Mouse (Mus musculus) E14TG2a.4 (cell line): ENCODE measurements around the gene Cops4.

ENCODE experiments used
- CTCF ChIP-seq: conservative IDR thresholded peaks from 2 replicates; pipeline ENCODE4 v1.5.1; 2014; ENCODE audit warnings: low read length
- NANOG ChIP-seq: IDR thresholded peaks from 2 replicates; pipeline ENCODE4 v1.6.1; 2014; ENCODE audit warnings: borderline replicate concordance, low read length, mixed read lengths

DNA sequence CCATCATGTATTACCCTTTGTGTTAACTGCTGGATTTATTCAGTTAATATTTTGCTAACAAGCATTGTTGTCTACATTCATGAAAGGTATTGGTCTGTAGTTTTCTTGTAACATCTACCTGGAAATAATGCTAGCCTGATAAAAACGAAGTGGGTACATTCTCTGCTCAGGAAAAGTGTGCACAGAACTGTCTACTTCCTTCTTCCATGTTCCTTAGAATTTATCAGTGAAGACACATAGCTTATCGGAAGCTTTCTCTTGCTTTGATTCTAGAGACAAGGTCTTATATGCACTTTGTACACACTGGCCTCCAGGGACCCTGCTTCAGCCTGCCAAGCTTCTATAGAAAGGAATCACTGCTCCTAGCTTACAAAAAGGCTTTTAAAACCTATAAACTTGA lies 28.8 kb upstream of the Cops4 start:
- TF ChIP-seq CTCF (no peak), NANOG (no peak)
